Mouse (Mus musculus): ENCODE measurements around the gene Zcchc14. TPM values are rescaled to one million over a fixed set of nuclear protein-coding genes. Genes with fewer than 3 reads are reported as not detected.
A peak's percentile ranks its signal among the peaks of the same experiment; 100 is the strongest.

Gene Zcchc14
- total RNA-seq, 1 experiment = 18.6 TPM

- Histone ChIP-seq H3K4me3 (ENCODE audit: insufficient read depth in 1 of 2, low read depth in 1 of 2, low read length in 2 of 2, poor library complexity in 1 of 2, severe bottlenecking in 1 of 2) (no peak overlapping the region), H3K27ac (ENCODE audit: insufficient read depth, low read depth, low read length, poor library complexity, severe bottlenecking) (no peak overlapping the region), H3K9me3 (ENCODE audit: control insufficient read depth, insufficient read depth, low read depth, low read length) (no peaks in the 10 kb centered on the region), H3K4me1 (ENCODE audit: control insufficient read depth in 2 of 2, insufficient read depth in 2 of 2, low read length in 2 of 2, poor library complexity in 1 of 2) (peaks cover 0 to 6% of the 10 kb centered on the region in 2 experiments; a peak in 1 of 4 replicates), H3K9ac (ENCODE audit: insufficient read depth, low read depth, low read length, poor library complexity, severe bottlenecking) (no peak overlapping the region), H3K36me3 (ENCODE audit: control insufficient read depth, insufficient read depth, low read length, poor library complexity, severe bottlenecking) (peaks cover 18% of the 10 kb centered on the region; the same call in 1 of the 2 replicates)
- TF ChIP-seq CHD2 (IDR thresholded peaks at IDR 0.05; ENCODE audit: low read depth, low read length) (no peak), MAFK (IDR thresholded peaks at IDR 0.05; ENCODE audit: insufficient read depth, low read depth, low read length) (no peak), ZNF384 (IDR thresholded peaks at IDR 0.05; ENCODE audit: low read depth, low read length) (no peak), ZC3H11A (IDR thresholded peaks at IDR 0.05; ENCODE audit: borderline replicate concordance, low read depth, low read length) (no peak), HCFC1 (IDR thresholded peaks at IDR 0.05; ENCODE audit: borderline replicate concordance, insufficient read depth, low read length) (no peak)
- in situ Hi-C loops (cut with MboI; ENCODE audit: low sequenced_read_pairs in 2 of 2, unreplicated experiment in 2 of 2) = no loop called here
- no peak for DNase-seq (ENCODE audit: low read depth, low spot score)
These were observed 43.5 kb downstream of the Zcchc14 start for GRCm38 (mm10) chr8:121609251-121609650.

- no peak overlapping the region for H3K4me3 ChIP-seq (ENCODE audit: insufficient read depth in 1 of 2, low read depth in 1 of 2, low read length in 2 of 2, poor library complexity in 1 of 2, severe bottlenecking in 1 of 2)
- in situ Hi-C loops (cut with MboI; ENCODE audit: low sequenced_read_pairs in 2 of 2, unreplicated experiment in 2 of 2) = no loop called here
- peaks cover 25% of the 10 kb centered on the region; the same call in 1 of the 2 replicates for H3K36me3 ChIP-seq (ENCODE audit: control insufficient read depth, insufficient read depth, low read length, poor library complexity, severe bottlenecking)
- H3K9me3 ChIP-seq (ENCODE audit: control insufficient read depth, insufficient read depth, low read depth, low read length) = no peaks in the 10 kb centered on the region
- no peak overlapping the region for H3K9ac ChIP-seq (ENCODE audit: insufficient read depth, low read depth, low read length, poor library complexity, severe bottlenecking)
- no peak for TF ChIP-seq HCFC1 (IDR thresholded peaks at IDR 0.05; ENCODE audit: borderline replicate concordance, insufficient read depth, low read length)
- no peak for TF ChIP-seq ZC3H11A (IDR thresholded peaks at IDR 0.05; ENCODE audit: borderline replicate concordance, low read depth, low read length)
- TF ChIP-seq CHD2 (IDR thresholded peaks at IDR 0.05; ENCODE audit: low read depth, low read length) = no peak
- no peak for TF ChIP-seq ZNF384 (IDR thresholded peaks at IDR 0.05; ENCODE audit: low read depth, low read length)
- TF ChIP-seq MAFK (IDR thresholded peaks at IDR 0.05; ENCODE audit: insufficient read depth, low read depth, low read length) = no peak
- DNase-seq (ENCODE audit: low read depth, low spot score) = peak; percentile 40
- peaks cover 0 to 6% of the 10 kb centered on the region in 2 experiments; a peak in 1 of 4 replicates for H3K4me1 ChIP-seq (ENCODE audit: control insufficient read depth in 2 of 2, insufficient read depth in 2 of 2, low read length in 2 of 2, poor library complexity in 1 of 2)
- H3K27ac ChIP-seq (ENCODE audit: insufficient read depth, low read depth, low read length, poor library complexity, severe bottlenecking) = no peak overlapping the region
These were observed 45.0 kb downstream of the Zcchc14 start for GRCm38 (mm10) chr8:121607661-121608060.

GRCm38 (mm10) chr8:121603801-121604200 is 48.9 kb downstream of the Zcchc14 start:
- Histone ChIP-seq H3K27ac (ENCODE audit: insufficient read depth, low read depth, low read length, poor library complexity, severe bottlenecking) (no peak overlapping the region), H3K4me3 (ENCODE audit: insufficient read depth in 1 of 2, low read depth in 1 of 2, low read length in 2 of 2, poor library complexity in 1 of 2, severe bottlenecking in 1 of 2) (peak overlapping the region in 1 of 2 experiments; percentile 6; a peak in 2 of 4 replicates), H3K9ac (ENCODE audit: insufficient read depth, low read depth, low read length, poor library complexity, severe bottlenecking) (no peak overlapping the region), H3K4me1 (ENCODE audit: control insufficient read depth in 2 of 2, insufficient read depth in 2 of 2, low read length in 2 of 2, poor library complexity in 1 of 2) (peaks cover 0 to 6% of the 10 kb centered on the region in 2 experiments; a peak in 1 of 4 replicates), H3K36me3 (ENCODE audit: control insufficient read depth, insufficient read depth, low read length, poor library complexity, severe bottlenecking) (peaks cover 23% of the 10 kb centered on the region; the same call in 1 of the 2 replicates), H3K9me3 (ENCODE audit: control insufficient read depth, insufficient read depth, low read depth, low read length) (no peaks in the 10 kb centered on the region)
- TF ChIP-seq MAFK (IDR thresholded peaks at IDR 0.05; ENCODE audit: insufficient read depth, low read depth, low read length) (no peak), ZNF384 (IDR thresholded peaks at IDR 0.05; ENCODE audit: low read depth, low read length) (no peak), CHD2 (IDR thresholded peaks at IDR 0.05; ENCODE audit: low read depth, low read length) (no peak), HCFC1 (IDR thresholded peaks at IDR 0.05; ENCODE audit: borderline replicate concordance, insufficient read depth, low read length) (no peak), ZC3H11A (IDR thresholded peaks at IDR 0.05; ENCODE audit: borderline replicate concordance, low read depth, low read length) (no peak)
- no peak for DNase-seq (ENCODE audit: low read depth, low spot score)
- in situ Hi-C loops (cut with MboI; ENCODE audit: low sequenced_read_pairs in 2 of 2, unreplicated experiment in 2 of 2) = no loop called here

- H3K36me3 ChIP-seq (ENCODE audit: control insufficient read depth, insufficient read depth, low read length, poor library complexity, severe bottlenecking) = peaks cover 21% of the 10 kb centered on the region; the same call in 1 of the 2 replicates
- TF ChIP-seq HCFC1 (IDR thresholded peaks at IDR 0.05; ENCODE audit: borderline replicate concordance, insufficient read depth, low read length) (no peak), ZC3H11A (IDR thresholded peaks at IDR 0.05; ENCODE audit: borderline replicate concordance, low read depth, low read length) (no peak; the same call in 1 of the 2 replicates), CHD2 (IDR thresholded peaks at IDR 0.05; ENCODE audit: low read depth, low read length) (no peak), MAFK (IDR thresholded peaks at IDR 0.05; ENCODE audit: insufficient read depth, low read depth, low read length) (no peak), ZNF384 (IDR thresholded peaks at IDR 0.05; ENCODE audit: low read depth, low read length) (no peak)
- peaks cover 0 to 6% of the 10 kb centered on the region in 2 experiments; a peak in 1 of 4 replicates for H3K4me1 ChIP-seq (ENCODE audit: control insufficient read depth in 2 of 2, insufficient read depth in 2 of 2, low read length in 2 of 2, poor library complexity in 1 of 2)
- in situ Hi-C loops (cut with MboI; ENCODE audit: low sequenced_read_pairs in 2 of 2, unreplicated experiment in 2 of 2) = no loop called here
- no peak overlapping the region for H3K27ac ChIP-seq (ENCODE audit: insufficient read depth, low read depth, low read length, poor library complexity, severe bottlenecking)
- peak; percentile 76 for DNase-seq (ENCODE audit: low read depth, low spot score)
- no peaks in the 10 kb centered on the region for H3K9me3 ChIP-seq (ENCODE audit: control insufficient read depth, insufficient read depth, low read depth, low read length)
- no peak overlapping the region for H3K4me3 ChIP-seq (ENCODE audit: insufficient read depth in 1 of 2, low read depth in 1 of 2, low read length in 2 of 2, poor library complexity in 1 of 2, severe bottlenecking in 1 of 2)
- H3K9ac ChIP-seq (ENCODE audit: insufficient read depth, low read depth, low read length, poor library complexity, severe bottlenecking) = no peak overlapping the region
These were observed 49.8 kb downstream of the Zcchc14 start for GRCm38 (mm10) chr8:121602860-121603259.

Data from ES-E14 (cell line).